Mouse (Mus musculus): Measurements from ENCODE around the gene Ssu2. TPM values are rescaled to one million over a fixed set of nuclear protein-coding genes. Genes with fewer than 3 reads are reported as not detected.

Ssu2 gene
- total and polyA plus RNA-seq, 3 experiments: not detected

DNA sequence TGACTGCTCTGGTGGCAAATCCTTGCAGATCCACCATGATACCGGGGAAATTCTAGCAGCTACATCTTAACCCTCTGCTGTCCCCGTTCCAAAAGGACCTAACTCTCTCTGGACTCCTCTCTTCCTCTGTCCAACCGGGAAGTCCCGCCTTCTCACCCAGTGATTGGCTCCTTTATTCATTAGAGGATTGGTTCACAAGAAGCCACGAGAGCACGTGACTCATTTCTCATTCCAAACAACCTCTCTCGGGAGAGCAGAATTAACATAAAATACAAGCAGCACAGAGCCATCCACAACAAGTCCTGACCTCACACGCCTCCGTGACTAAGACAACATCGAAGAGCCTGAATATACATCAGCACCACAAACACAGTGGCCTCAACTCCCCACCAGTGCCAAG lies 22.5 kb downstream of the Ssu2 start:
- in situ Hi-C loops (cut with MboI; ENCODE audit: low pct_ligation_motif_present, low pct_unique_long_range_greater_than_20kb, low sequenced_read_pairs) (no loop called here), dilution Hi-C loops (cut with MboI; ENCODE audit: extremely low pct_ligation_motif_present, extremely low pct_unique_long_range_greater_than_20kb, low sequenced_read_pairs) (no loop called here)
- Histone ChIP-seq H3K36me3 (replicated peaks in 1 of 2; ENCODE audit: control insufficient read depth in 1 of 2, insufficient read depth in 1 of 2, low read length in 1 of 2) (no peaks in the 10 kb centered on the region), H3K4me2 (ENCODE audit: insufficient read depth, low read depth, poor library complexity, severe bottlenecking) (no peak overlapping the region), H3K79me2 (replicated peaks; ENCODE audit: control insufficient read depth, extremely low read depth, insufficient read depth, poor library complexity, severe bottlenecking) (no peaks in the 10 kb centered on the region), H3K9me3 (replicated peaks; ENCODE audit: low read length) (no peaks in the 10 kb centered on the region), H3K4me3 (replicated peaks in 1 of 3; ENCODE audit: low read depth in 2 of 3, low read length in 2 of 3, poor library complexity in 1 of 3) (peak overlapping the region in 2 of 3 experiments; percentile 13 to 50), H3K27ac (ENCODE audit: insufficient read depth, low read depth) (no peak overlapping the region), H3K27me3 (replicated peaks) (peaks cover 22% of the 10 kb centered on the region), H3K4me1 (ENCODE audit: control insufficient read depth in 1 of 2, insufficient read depth in 2 of 2) (peaks cover 0 to 3% of the 10 kb centered on the region in 2 experiments; a peak in 1 of 4 replicates), H3K9ac (ENCODE audit: insufficient read depth, low read depth) (no peak overlapping the region)
- TF ChIP-seq ZC3H11A (IDR thresholded peaks at IDR 0.05; ENCODE audit: low read depth, low read length) (no peak), CHD1 (IDR thresholded peaks at IDR 0.05; ENCODE audit: low read depth, low read length) (no peak), JUN (IDR thresholded peaks at IDR 0.05; ENCODE audit: insufficient read depth, low read depth, low read length) (no peak), IRF4 (IDR thresholded peaks at IDR 0.05; ENCODE audit: low read depth, low read length) (no peak), POLR2A (IDR thresholded peaks at IDR 0.05; ENCODE audit: low read depth, low read length) (peak; percentile 44), BHLHE40 (IDR thresholded peaks at IDR 0.05; ENCODE audit: low read depth, low read length) (peak; percentile 52), MAX (IDR thresholded peaks at IDR 0.05; ENCODE audit: low read length) (peak; percentile 75), TCF12 (IDR thresholded peaks at IDR 0.05; ENCODE audit: low read depth, low read length) (no peak), RCOR1 (conservative IDR thresholded peaks at IDR 0.05; ENCODE audit: low read depth, low read length) (no peak), KAT2A (IDR thresholded peaks at IDR 0.05; ENCODE audit: insufficient replicate concordance, low read length) (no peak), MEF2A (IDR thresholded peaks at IDR 0.05; ENCODE audit: borderline replicate concordance, low read depth, low read length) (no peak), USF1 (IDR thresholded peaks at IDR 0.05; ENCODE audit: low read depth, low read length) (peak; percentile 70), ZNF384 (IDR thresholded peaks at IDR 0.05; ENCODE audit: low read depth, low read length) (no peak), UBTF (IDR thresholded peaks at IDR 0.05; ENCODE audit: low read depth, low read length) (no peak), E2F4 (IDR thresholded peaks at IDR 0.05; ENCODE audit: insufficient replicate concordance, low read depth, low read length) (no peak), GABPA (IDR thresholded peaks at IDR 0.05; ENCODE audit: insufficient replicate concordance, low read depth, low read length) (no peak), TBP (conservative IDR thresholded peaks at IDR 0.05; ENCODE audit: low read depth, low read length) (no peak), HCFC1 (IDR thresholded peaks at IDR 0.05; ENCODE audit: low read depth, low read length) (no peak), USF2 (conservative IDR thresholded peaks at IDR 0.05; ENCODE audit: low read depth, low read length) (peak; percentile 76), NELFE (IDR thresholded peaks at IDR 0.05; ENCODE audit: low read depth, low read length) (no peak), MXI1 (IDR thresholded peaks at IDR 0.05; ENCODE audit: low read depth, low read length) (no peak), NRF1 (IDR thresholded peaks at IDR 0.05; ENCODE audit: low read depth, low read length) (no peak), RAD21 (IDR thresholded peaks at IDR 0.05; ENCODE audit: low read depth, low read length) (no peak), JUND (conservative IDR thresholded peaks at IDR 0.05; ENCODE audit: low read depth, low read length) (no peak)
- DNase-seq (ENCODE audit: extremely low read depth): peak; percentile 75
